Comparison of ENCODE assay signal across 7 mouse cellular contexts in genomic region chr2:131820932-131821707, GRCm38 (mm10). TPM values are rescaled to one million over a fixed set of nuclear protein-coding genes. Genes with fewer than 3 reads are reported as not detected.
DNase-seq lines count a peak whose midpoint lies in the region; ATAC-seq lines count a peak whose summit lies in the region.

No protein-coding gene starts in this region.

- DNase-seq in T-cell, adult 2 months (ENCODE audit: low spot score): peak; percentile 74
- DNase-seq in cerebellum, adult 8-10 months: peak; percentile 85
- DNase-seq in frontal cortex, postnatal 14 days (ENCODE audit: low spot score in 2 of 2): peak; percentile 44 to 78
- peak; percentile 90 for DNase-seq in induced T-regulatory cell, adult 2 months (ENCODE audit: low read depth)
- peak; percentile 89 to 97 for DNase-seq in left cerebral cortex, adult 18-20 months (ENCODE audit: low spot score in 2 of 2)
- peak; percentile 94 for DNase-seq in right cerebral cortex, postnatal 14 days

- peak; percentile 55 for ATAC-seq in megakaryocyte, adult 5-6 weeks (ENCODE audit: poor library complexity, severe bottlenecking)

RNA-seq across cellular contexts. Expression of gene Erv3, which starts 38.4 kb away (rescaled TPM):
- under 1 TPM; 0.09 to 0.23 TPM for total RNA-seq in left cerebral cortex, adult 18-20 months (2021)
- not detected in 2 replicates for total RNA-seq in megakaryocyte, adult 5-6 weeks (2015)
- not detected in 2 replicates for total RNA-seq in megakaryocyte, adult 5-6 weeks (2017)

Comparison
In these comparisons a context has a peak if more than half of its experiments do, and no peak if none do; other contexts are left out.
1. Peak in every context shown above with its lines: DNase-seq and ATAC-seq.